Mouse (Mus musculus): ENCODE data around the gene Ccdc17.

The Ccdc17 gene

GRCm38 (mm10) chr4:116644326-116644725 lies 47.9 kb downstream of the Ccdc17 start:
- DNase-seq (ENCODE audit: low read depth): peak; percentile 56

GRCm38 (mm10) chr4:116645624-116646023 lies 49.2 kb downstream of the Ccdc17 start:
- DNase-seq (ENCODE audit: low read depth): no peak

GRCm38 (mm10) chr4:116649411-116649810 lies 53.0 kb downstream of the Ccdc17 start:
- no peak for DNase-seq (ENCODE audit: low read depth)
